Mouse (Mus musculus) cerebellum, adult 2 months (tissue): ENCODE data around the gene Mrpl2. TPM values are rescaled to one million over a fixed set of nuclear protein-coding genes. Genes with fewer than 3 reads are reported as not detected.

Experiments
- DNase-seq, 2 experiments: peaks; one replicate each; pipeline ENCODE4 v3.0.0; 2021
- H3K27ac ChIP-seq: fragments of 200-500 bp; 2 replicates; pipeline ENCODE4 v1.5.1; 2012; ENCODE audit warnings: low read length, control low read depth, inconsistent platforms; ENCODE audit not compliant: insufficient read depth
- H3K27me3 ChIP-seq: fragments of 200-500 bp; 2 replicates; pipeline ENCODE4 v1.6.1; 2012; ENCODE audit warnings: inconsistent platforms, mild to moderate bottlenecking, low read length, moderate library complexity; ENCODE audit not compliant: control insufficient read depth, insufficient read depth
- H3K4me1 ChIP-seq: fragments of 200-500 bp; 2 replicates; pipeline ENCODE4 v1.6.1; 2011; ENCODE audit warnings: low read length; ENCODE audit not compliant: control insufficient read depth, insufficient read depth
- H3K4me3 ChIP-seq: fragments of 200-500 bp; replicated peaks from 2 replicates; pipeline ENCODE3; 2011; ENCODE audit warnings: mild to moderate bottlenecking, low read depth, low read length, control low read depth; ENCODE audit not compliant: insufficient read depth
- CTCF ChIP-seq: fragments of 200-500 bp; IDR thresholded peaks from 2 replicates; pipeline ENCODE4 v1.5.1; 2011; ENCODE audit warnings: low read depth, mild to moderate bottlenecking, control low read depth, low read length, moderate library complexity, borderline replicate concordance; ENCODE audit not compliant: insufficient read depth
- POLR2A ChIP-seq: fragments of 200-500 bp; IDR thresholded peaks from 2 replicates; pipeline ENCODE4 v1.6.1; 2011; ENCODE audit warnings: low read length, control low read depth, borderline replicate concordance; ENCODE audit not compliant: insufficient read depth
- WGBS: fragments of 180-500 bp; shearing (Covaris S2); methylation state at CpG from one replicate; pipeline ENCODE4 v1.1.7; 2018; 5-methylcytosine and 5-hydroxymethylcytosine counted together
- polyA plus RNA-seq: library from polyadenylated mRNA; depleted of rRNA; stranded (reverse); fragments of >200 nt; gene quantifications from 2 replicates; pipeline ENCODE4 v1.2.3, GENCODE M21; 2012

The Mrpl2 gene
- polyA plus RNA-seq, 1 experiment, result 67.5 TPM

DNA sequence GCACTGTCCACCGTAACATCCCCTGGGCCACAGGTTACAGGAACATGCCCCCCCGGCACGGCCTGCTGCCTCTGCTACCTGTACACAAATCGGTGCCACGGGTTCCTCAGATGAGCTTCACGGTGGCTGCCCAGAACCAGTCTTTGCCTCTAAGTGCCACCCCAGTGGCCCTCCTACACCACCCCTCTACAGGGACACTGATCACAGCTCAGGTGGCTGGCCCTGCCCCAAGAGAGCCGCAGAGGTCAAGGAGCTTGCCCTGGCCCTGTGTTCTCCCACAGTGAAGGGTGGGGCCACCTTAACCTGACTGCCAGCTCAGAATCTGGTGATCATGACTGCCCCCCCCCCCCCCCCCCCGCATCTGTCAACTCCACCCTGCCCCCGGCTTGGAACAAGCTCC, 32.4 kb downstream of the Mrpl2 start, which contains the start of gene Mea1:
Mea1 (plus strand) TSS at position 378 of the 400 bp plus-strand sequence.
- 64% methylated on average over 9 of the region's 9 CpGs for WGBS
- Histone ChIP-seq H3K4me1 (peaks cover 20% of the 10 kb centered on the region), H3K27me3 (no peaks in the 10 kb centered on the region), H3K4me3 (peak within 1 kb of the TSS; percentile 39), H3K27ac (no peak within 1 kb of the TSS)
- no peak for TF ChIP-seq CTCF
- TF ChIP-seq POLR2A, result no peak
- no peak for DNase-seq

DNA sequence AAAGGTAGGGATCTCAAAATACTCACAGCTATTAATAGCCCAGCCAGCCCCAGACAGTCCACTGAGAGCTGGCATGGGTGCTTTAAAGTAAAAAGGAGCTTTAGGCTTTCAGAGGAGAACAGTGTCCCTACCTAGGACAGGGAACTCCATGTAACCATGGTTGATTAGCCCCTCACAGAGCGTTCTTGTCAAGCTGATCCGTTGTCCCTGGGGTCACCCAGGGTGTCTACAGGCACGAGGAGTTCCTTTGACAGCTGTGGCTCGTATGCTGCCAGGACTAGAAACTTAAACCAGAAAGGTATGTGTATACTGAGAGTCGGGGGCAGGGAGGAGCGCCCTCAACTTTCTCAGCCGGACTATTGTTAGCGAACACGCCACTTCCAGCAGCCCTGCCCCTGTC, 32.9 kb downstream of the Mrpl2 start:
- 43% methylated on average over 9 of the region's 9 CpGs for WGBS
- TF ChIP-seq POLR2A (no peak), CTCF (no peak)
- Histone ChIP-seq H3K4me3 (peak overlapping the region; percentile 9), H3K27me3 (no peaks in the 10 kb centered on the region), H3K27ac (no peak overlapping the region), H3K4me1 (peaks cover 20% of the 10 kb centered on the region)
- no peak for DNase-seq

DNA sequence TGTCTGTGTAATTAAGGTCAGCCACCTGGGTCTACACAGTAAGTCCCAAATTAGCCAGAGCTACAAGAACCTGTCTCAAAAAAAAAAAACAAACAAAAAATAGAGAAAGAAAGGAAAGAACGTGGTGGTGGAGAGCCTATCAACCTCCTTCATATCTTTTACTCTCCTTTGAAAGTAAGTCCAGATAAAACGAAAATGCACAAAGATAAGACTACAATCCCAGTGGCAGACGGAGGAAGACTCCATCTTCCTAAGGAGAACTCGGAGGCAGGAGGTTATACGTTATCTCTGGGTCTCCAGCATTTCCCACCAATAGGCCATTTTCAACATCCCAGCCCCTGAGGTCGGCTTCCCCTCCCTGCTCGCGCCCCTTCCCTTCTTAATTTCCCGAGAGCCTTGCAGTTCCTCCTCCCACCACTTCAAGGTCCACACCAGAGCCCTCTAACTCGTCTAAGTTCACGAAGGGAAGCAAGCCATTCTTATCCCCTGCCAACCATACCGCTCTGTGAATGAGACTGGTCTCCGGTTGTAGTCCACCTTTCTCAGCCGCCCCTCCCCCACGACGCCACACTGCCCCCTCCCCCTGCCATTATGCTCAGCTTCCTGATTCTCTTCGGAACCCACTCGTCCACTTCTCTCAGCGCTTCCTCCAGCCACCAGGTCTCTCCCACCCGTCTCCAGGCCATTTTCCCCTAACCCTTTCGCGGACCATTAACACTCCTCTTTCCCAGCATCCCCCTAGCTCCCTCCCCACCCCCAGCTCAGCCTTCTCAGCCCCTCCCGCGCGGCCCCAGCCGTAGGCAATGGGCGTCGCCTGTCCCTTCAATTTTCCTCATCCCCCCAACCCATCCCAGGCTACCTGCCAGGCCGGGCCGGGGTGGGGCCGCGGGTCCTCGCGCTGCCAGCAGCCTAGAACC, 34.1 kb downstream of the Mrpl2 start:
- DNase-seq, result peak in 1 of 2 experiments; percentile 51
- TF ChIP-seq CTCF, result peak; percentile 37; the same call in 1 of the 2 replicates
- TF ChIP-seq POLR2A, result no peak
- peak overlapping the region; percentile 59; the same call in 1 of the 2 replicates for H3K27ac ChIP-seq
- peaks cover 15% of the 10 kb centered on the region for H3K4me1 ChIP-seq
- WGBS, result 1% methylated on average over 34 of the region's 34 CpGs
- H3K27me3 ChIP-seq, result no peaks in the 10 kb centered on the region
- peak overlapping the region; percentile 91 for H3K4me3 ChIP-seq

DNA sequence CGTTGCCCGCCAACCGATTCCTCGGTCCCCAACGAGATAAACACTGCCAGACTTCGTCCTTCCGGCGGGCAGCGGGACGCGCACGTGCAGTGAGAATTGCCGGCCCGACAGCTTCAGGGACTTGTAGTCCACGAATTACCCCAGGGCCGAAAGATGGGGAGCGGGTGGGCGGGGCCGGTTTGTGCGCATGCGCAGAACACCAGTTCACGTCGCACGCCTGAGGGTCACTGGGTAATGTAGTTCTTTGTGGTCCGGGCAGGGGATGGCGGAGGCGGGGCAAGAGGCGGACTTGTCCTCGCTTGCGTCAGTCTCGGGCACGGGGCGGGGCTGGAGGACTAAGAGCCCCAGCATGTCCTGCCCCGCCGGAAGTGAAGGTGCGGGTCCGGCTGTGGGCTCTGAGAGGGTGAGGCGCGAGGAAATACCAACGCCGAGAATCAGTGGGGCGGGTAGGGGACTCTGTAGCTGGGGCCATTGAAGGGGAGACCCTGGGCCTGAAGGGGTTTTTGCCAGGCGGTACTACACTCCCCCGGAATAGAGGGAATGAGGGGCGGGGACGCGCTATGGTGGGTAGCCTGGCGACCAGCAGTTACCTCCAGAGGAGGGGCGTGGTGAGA, 34.8 kb downstream of the Mrpl2 start, which contains the start of gene Klhdc3:
Klhdc3 (minus strand) TSS at position 155 of the 614 bp plus-strand sequence.
- H3K4me3 ChIP-seq, result peak within 1 kb of the TSS; percentile 91
- WGBS, result under 1% methylated on average over 49 of the region's 49 CpGs
- peaks cover 15% of the 10 kb centered on the region for H3K4me1 ChIP-seq
- no peaks in the 10 kb centered on the region for H3K27me3 ChIP-seq
- peak; percentile 97 to 99 for DNase-seq
- peak; percentile 5; the same call in 1 of the 2 replicates for TF ChIP-seq POLR2A
- no peak for TF ChIP-seq CTCF
- H3K27ac ChIP-seq, result peak within 1 kb of the TSS; percentile 59; the same call in 1 of the 2 replicates

- Histone ChIP-seq H3K27me3 (no peaks in the 10 kb centered on the region), H3K4me1 (peaks cover 15% of the 10 kb centered on the region), H3K4me3 (peak overlapping the region; percentile 70), H3K27ac (peak overlapping the region; percentile 21; the same call in 1 of the 2 replicates)
- WGBS, result 19% methylated on average over 12 of the region's 12 CpGs
- TF ChIP-seq POLR2A (no peak), CTCF (no peak)
- peak in 1 of 2 experiments; percentile 47 for DNase-seq
Measured at GRCm38 (mm10) chr17:46681466-46682118, 35.6 kb downstream of the Mrpl2 start.

DNA sequence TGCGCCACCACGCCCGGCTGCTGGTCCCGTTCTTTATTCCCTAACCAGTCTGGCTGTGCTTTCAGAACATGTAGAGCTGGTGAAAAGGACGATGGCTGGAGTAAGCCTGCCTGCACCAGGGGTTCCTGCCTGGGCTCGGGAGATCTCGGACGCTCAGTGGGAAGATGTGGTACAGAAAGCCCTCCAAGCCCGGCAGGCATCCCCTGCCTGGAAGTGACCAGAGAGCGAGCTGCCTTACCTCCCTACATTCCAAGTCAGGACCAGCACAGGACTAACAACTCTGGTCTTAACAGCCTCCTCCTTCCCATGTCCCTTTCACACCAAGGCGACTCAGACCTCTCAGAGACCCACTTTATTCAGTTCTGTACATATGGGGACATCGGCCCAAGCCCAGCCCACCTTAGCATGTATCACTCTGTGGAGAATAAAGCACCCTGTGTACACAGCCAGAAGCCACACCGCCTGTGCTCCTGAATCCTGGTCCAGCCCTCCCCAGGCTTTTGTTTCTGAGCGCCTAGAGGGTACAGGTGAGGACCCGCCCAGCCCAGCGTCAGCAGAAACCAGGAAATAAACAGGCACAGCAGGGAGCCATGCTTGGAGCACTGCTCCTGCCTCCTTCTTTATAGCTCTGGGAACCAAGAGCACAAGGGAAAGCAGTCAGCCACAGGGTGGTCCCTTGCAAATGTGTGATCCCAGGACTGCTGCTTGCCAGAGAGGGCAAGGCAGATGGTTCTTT, 36.8 kb downstream of the Mrpl2 start:
- TF ChIP-seq POLR2A (no peak), CTCF (no peak)
- Histone ChIP-seq H3K27ac (no peak overlapping the region), H3K27me3 (no peaks in the 10 kb centered on the region), H3K4me3 (no peak overlapping the region), H3K4me1 (peaks cover 15% of the 10 kb centered on the region)
- DNase-seq, result no peak
- WGBS, result 74% methylated on average over 16 of the region's 16 CpGs

DNA sequence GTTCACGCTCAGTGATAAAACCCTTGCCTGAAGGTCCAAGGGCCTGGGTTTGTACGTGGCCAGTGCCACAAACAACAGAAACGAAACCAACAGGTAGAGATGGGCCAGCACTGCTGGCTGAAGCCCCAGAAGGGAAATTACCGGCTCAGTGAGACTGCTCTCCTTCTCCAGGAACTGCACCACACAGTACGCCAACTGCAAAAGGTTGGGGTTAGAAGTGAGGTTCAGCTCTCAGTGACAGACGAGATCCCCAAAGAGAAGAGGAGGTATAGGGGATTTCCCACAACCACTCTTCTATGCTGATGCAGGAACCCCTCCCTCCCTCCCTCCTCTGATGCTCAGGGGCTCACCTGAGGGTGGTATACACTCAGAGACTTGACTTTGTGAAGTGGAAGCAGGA, 39.9 kb downstream of the Mrpl2 start:
- 89% methylated on average over 6 of the region's 6 CpGs for WGBS
- no peaks in the 10 kb centered on the region for H3K27me3 ChIP-seq
- no peak for DNase-seq
- no peak overlapping the region for H3K4me3 ChIP-seq
- TF ChIP-seq POLR2A (no peak), CTCF (no peak)
- 0 out of 2 replicates have a peak, but pooled peaks cover 3% of the 10 kb centered on the region for H3K4me1 ChIP-seq
- no peak overlapping the region for H3K27ac ChIP-seq
